Mouse (Mus musculus): ENCODE results near the gene Glmn.
A peak's percentile ranks its signal among the peaks of the same experiment; 100 is the strongest.

The Glmn gene

DNA sequence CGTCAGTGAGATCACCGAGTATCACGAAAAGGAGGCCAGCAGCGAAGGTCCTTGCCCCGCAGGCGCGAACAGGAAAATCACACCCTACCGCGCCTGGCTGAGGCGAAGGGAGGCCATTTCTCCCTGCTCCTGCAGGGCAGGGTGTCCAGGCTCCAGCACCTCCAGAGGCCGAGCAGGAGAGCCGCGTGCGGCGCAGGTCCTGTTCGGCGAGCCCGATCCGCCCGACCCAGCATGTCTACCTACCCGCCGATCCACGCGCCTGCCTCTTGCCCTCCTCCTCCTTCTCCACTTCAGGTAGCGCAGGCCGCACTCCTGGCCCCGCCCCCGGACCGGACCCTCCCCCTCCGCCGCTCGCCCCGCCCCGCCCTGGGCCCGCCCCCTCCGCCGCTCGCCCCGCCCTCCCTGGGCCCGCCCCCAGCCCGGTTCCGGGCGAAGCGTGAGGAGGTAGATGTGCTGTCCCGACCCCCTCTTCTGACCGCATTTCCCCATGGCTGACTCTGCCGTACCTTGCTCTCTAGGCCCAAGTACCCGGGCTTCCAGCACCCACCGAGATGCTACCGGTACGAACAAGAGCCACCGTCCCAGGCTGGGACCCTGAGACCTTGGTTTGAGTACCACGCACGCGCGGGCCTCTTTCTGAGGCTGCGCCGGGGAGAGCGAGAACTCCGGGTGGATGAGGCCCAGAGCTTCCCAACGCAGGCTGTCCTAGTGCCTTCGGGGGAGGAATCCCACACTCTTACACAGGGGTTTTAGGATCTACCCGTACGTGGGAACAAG is at the start of gene Glmn, which contains the start of gene Rpap2:
Gene Glmn (minus strand): TSS at position 588 of the 777 bp plus-strand sequence.
Gene Rpap2 (plus strand): TSS at position 73 of the 777 bp plus-strand sequence.
- peak; percentile 88 for DNase-seq (ENCODE audit: low spot score)

GRCm38 (mm10) chr5:107645935-107646334 is 48.2 kb upstream of the Glmn start:
- no peak for DNase-seq (ENCODE audit: low spot score)

GRCm38 (mm10) chr5:107644595-107644994 is 46.9 kb upstream of the Glmn start:
- DNase-seq (ENCODE audit: low spot score): no peak

GRCm38 (mm10) chr5:107638366-107638765 is 40.7 kb upstream of the Glmn start:
- no peak for DNase-seq (ENCODE audit: low spot score)

DNA sequence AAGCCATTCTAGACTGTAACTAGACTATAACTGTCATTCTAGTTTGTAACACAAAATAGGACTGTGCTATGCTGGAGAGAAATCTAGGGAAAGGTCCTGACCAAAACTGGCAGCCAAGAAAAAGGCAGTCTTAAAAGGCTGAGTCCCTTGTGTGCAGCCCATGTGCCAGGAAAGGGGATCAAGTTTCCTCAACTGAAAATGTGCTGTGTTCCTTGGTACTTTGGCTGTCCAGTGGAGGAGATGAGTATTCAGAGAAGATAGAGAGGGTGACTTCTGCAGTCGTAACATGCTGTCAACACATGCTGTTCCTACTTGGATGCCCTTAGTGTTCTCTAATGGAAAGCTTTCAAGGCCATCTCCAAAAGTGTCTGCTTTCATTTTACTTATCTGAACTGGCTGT is 39.4 kb upstream of the Glmn start:
- no peak for DNase-seq (ENCODE audit: low spot score)

DNA sequence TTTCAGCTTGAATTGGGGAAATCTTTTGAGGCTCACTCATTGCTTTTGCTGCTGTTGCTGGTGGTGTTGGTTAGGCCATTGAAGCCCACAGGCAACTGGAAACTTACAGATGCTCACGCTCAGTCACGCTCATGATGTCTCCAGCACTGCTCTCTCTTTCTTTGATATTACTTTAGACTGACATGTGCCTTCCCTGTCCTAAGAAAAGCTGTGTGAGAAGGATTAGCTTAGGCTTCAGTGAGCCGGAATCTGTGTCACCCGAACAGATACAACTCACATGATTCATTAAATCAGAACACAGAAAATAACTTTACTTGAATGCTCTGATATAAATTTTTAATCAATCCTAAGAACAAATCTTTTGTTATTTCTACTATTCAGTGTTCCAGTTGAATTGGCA is 36.0 kb upstream of the Glmn start:
- DNase-seq (ENCODE audit: low spot score): no peak

GRCm38 (mm10) chr5:107621327-107621726 is 23.6 kb upstream of the Glmn start:
- DNase-seq (ENCODE audit: low spot score): no peak

GRCm38 (mm10) chr5:107617986-107618385 is 20.3 kb upstream of the Glmn start:
- no peak for DNase-seq (ENCODE audit: low spot score)

DNA sequence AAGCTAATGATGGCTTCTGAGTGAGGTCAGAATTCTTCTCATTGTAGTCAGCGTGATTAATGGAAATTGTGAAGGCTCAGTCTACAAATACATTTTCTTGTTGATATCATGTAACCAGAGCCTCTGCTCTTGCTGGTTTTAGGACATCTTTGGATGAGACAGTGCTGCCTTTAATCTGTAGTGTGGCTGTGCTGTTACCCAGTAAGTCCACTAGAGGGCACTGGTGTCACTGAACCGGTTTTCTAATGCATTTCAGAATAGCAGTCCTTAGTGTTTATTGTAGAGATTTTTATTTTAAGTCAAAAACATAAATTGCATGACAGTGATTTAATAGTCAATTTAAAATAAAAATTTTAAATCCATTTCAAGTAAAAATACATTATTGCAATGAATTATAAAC is 13.5 kb upstream of the Glmn start:
- peak; percentile 29 for DNase-seq (ENCODE audit: low spot score)

DNA sequence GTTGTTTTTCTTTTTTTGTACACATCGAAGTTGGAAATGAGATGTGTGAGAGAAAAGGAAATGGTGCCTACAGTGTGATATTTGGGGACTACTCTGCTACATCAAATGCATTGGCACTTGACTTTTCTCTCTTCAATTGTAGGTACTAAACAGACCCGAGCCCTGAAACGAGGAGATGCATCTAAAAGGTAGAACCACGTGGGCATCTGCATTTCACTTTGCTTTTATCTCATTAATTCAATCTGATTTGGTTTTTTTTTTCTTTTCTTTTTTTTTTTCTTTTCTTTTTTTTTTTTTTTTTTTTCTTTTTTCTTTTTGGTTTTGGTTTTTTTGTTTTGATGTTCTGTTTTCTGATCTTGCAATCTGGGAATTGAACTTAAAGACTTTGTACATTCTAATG is 692 bp upstream of the Glmn start:
- DNase-seq (ENCODE audit: low spot score): no peak

DNA sequence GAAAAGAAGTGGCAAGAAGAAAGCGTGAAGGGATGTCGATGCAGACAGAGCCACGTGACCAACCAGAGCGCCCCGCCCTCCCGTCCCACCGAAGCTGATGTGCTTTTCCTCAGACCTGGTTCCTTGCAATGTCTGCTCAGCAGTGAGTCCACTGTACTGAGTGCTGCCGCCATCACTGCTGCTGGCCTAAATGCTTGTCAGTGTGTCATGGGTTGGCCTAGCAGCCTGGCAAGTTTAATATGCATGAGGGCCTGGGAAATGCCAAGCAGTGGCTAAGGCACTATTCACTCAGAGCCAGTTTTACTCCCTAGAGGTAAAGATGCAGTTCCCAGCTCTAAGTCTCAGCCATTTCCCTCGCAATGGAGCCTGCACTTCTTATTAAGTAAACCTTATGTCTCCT is 28.5 kb downstream of the Glmn start:
- no peak for DNase-seq (ENCODE audit: low spot score)

GRCm38 (mm10) chr5:107556969-107557368 is 40.7 kb downstream of the Glmn start:
- no peak for DNase-seq (ENCODE audit: low spot score)

DNA sequence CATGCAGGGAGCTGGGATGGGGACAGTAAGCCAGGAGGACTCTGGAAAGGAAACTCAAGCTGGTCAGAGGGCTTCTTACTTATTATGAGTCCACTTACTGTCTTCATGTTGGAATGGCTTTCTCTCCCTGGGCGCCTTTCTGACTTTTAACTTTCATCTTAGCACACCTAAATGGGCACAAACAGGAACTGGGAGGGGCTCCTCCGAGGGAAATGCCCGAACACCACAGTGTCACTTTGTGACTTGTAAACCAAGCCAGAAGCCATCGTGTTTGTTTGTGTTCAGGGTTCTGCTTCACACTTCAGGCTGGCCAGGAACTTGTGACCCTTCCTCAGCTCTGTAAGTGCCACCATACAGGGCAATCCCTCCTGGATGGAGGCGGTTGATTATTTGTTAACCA is 43.4 kb downstream of the Glmn start:
- DNase-seq (ENCODE audit: low spot score): no peak

DNA sequence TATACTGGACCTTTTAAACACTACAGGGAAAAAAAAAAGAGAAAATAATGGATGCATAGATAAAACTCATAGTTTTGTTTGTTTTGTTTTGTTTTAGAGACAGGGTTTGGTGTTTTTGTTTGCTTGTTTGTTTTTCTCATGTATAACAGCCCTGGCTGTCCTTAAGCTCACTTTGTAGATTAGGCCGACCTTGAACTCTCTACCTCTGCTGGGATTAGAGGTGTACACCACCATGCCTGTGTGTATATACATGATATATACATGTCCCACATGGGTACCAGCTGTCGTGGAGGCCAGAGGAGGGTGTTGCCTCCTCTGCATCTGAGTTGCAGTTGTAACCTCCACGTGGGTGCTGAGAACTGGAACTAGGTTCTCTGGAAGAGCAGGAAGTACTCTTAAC is 49.2 kb downstream of the Glmn start:
- no peak for DNase-seq (ENCODE audit: low spot score)

- no peak for DNase-seq (ENCODE audit: low spot score)
Observed at GRCm38 (mm10) chr5:107547955-107548354, 49.7 kb downstream of the Glmn start.

DNA sequence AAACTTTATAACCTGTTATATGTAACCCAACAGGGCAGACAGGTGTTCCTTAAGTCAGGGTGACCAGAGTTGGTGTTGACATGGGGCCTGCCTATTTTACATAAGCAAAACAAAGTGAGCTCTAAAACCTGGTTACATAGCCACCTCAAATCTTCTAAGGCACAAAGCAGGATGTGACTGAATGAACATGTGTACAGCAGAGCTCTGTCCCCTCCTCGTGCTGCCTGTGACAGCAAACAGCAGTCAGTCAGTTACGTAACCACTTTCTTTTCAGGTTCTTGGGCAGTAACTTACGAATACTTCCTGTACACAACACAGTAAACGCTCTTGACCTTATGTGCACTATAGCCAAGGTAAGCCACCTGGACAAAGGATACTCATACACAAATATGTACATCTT is 51.8 kb downstream of the Glmn start:
- DNase-seq (ENCODE audit: low spot score): no peak

- no peak for DNase-seq (ENCODE audit: low spot score)
Observed at GRCm38 (mm10) chr5:107541696-107542095, 56.0 kb downstream of the Glmn start.

DNA sequence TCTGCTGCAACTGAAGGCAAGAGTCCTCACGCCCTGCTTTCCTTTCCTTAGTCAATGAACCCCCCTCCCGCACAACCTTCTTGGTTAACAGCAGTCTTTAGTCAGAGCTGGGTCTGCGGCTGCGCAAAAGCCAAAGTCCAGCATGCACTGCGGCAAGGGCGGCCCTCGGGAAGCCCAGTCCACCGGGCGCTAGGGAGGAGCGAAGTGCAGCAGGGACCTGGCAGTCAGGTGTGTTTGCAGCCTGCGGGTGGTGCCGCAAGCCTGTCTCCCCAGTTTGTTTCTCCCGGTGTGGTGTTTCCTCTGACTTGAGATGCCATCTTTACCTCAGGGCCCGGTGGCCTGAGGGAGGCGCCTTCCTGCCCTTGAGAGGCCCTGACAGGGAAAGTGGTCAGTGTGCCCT is 63.1 kb downstream of the Glmn start, which contains the start of gene 1700028K03Rik:
Gene 1700028K03Rik (plus strand): TSS at position 129 of the 400 bp plus-strand sequence.
- DNase-seq (ENCODE audit: low spot score): no peak

- DNase-seq (ENCODE audit: low spot score): no peak
Observed at GRCm38 (mm10) chr5:107533590-107533989, 64.1 kb downstream of the Glmn start.

- no peak for DNase-seq (ENCODE audit: low spot score)
Observed at GRCm38 (mm10) chr5:107528856-107529255, 68.8 kb downstream of the Glmn start.

GRCm38 (mm10) chr5:107524281-107524680 is 73.4 kb downstream of the Glmn start:
- no peak for DNase-seq (ENCODE audit: low spot score)

DNA sequence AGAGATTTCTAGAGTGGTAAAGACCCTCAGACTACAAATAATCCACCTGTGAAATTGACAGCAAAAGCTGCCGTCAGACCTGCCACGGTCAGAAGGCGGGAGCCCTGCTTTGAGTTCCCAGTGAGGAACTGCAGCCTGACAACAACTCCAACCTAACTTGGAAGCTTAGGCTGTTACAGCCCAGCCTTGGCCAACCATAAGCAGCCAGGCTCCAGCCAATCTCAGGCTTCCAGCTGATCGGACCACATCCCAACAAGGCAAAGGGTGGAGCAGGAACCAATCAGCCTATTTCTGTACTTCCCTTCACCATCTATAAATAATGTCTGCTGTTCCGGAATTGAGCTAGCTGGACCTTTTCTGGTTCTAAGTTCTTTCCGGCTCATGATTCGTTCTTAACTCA is 75.8 kb downstream of the Glmn start:
- no peak for DNase-seq (ENCODE audit: low spot score)

DNA sequence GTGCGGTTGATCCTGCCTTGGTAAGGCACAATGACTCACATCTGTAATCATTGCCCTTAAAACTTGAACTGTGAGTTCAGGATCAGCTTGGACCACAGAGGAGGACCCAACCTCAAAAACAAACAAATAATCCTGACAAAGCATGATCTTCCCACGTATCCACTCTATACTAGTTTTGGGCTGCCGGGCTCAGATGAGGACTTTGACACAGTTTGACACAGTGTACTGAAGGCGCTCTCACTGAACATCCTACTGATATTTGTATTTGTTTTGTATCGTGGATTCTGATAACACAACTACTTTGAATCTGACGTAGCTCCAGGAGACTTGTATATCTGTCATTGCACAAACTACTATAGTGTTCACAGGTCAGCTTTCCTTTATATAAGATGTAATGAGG is 76.3 kb downstream of the Glmn start:
- DNase-seq (ENCODE audit: low spot score): no peak

- DNase-seq (ENCODE audit: low spot score): no peak
Observed at GRCm38 (mm10) chr5:107518602-107519001, 79.1 kb downstream of the Glmn start.
